10 mouse cellular contexts compared by ENCODE assay signal in the genomic region with DNA sequence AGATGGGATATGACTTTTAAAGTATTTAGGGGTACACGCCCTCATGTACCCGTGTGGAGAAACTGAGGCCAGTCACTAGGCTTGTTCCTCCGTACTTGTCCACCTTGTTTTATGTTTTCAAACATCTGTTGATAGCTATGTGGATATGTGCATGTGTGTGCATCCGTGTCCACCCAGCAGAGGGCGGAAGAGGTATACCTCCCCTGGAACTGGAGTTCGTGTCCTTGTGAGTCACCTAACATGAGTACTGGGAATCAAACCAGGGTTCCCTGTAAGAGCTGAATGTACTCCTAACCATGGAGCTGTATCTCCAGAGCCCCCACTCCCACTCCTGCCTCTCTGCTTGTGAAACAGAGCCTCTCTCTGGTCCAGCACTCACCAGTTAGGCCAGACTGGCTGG.
DNase-seq lines count a peak whose midpoint lies in the region; ATAC-seq and TF ChIP-seq lines count a peak whose summit lies in the region.
"Had no signal": no experiment of that assay in that cellular context is flagged by ENCODE, and none has a peak within 500 bp of the region (broad histone marks: within the 10 kb centered on the region; RNA-seq: fewer than 3 reads in every experiment).

No protein-coding gene starts in this region.

- no peak overlapping the region for H3K27ac ChIP-seq in hindbrain, postnatal 0 days
- H3K27ac ChIP-seq in hindbrain, embryonic 16.5 days (ENCODE audit: low read depth, low read length) = no peak overlapping the region
- no peak overlapping the region for H3K27ac ChIP-seq in liver, embryonic 14.5 days
- no peak overlapping the region for H3K27ac ChIP-seq in midbrain, embryonic 16.5 days (ENCODE audit: low read length)

- no peak for TF ChIP-seq EP300 in liver, embryonic 14.5 days (IDR thresholded peaks at IDR 0.05; ENCODE audit: low read depth)

- TF ChIP-seq CTCF in hindbrain, postnatal 0 days (IDR thresholded peaks at IDR 0.05; ENCODE audit: low read depth) = peak; percentile 45
- TF ChIP-seq CTCF in liver, embryonic 14.5 days (IDR thresholded peaks at IDR 0.05; ENCODE audit: low read depth) = peak; percentile 59

- no peak overlapping the region for H3K9ac ChIP-seq in hindbrain, postnatal 0 days (replicated peaks; ENCODE audit: low read length)
- H3K9ac ChIP-seq in hindbrain, embryonic 16.5 days (ENCODE audit: low read depth, low read length) = no peak overlapping the region
- H3K9ac ChIP-seq in liver, embryonic 14.5 days (replicated peaks) = no peak overlapping the region
- H3K9ac ChIP-seq in midbrain, embryonic 16.5 days (ENCODE audit: low read depth, low read length) = no peak overlapping the region
- H3K9ac ChIP-seq: heart, embryonic 12.5 days had no signal

- no peak for DNase-seq in hindbrain, postnatal 0 days (ENCODE audit: low spot score)
- peak; percentile 37 for DNase-seq in 416B (ENCODE audit: low read depth)
- peak; percentile 23 for DNase-seq in adrenal gland, adult 8-10 months
- no peak for DNase-seq in liver, embryonic 14.5 days (ENCODE audit: low read depth in 3 of 3, low spot score in 3 of 3)
- no peak for DNase-seq in adipocyte (ENCODE audit: low spot score)
- no peak for DNase-seq in spleen, adult 12 weeks (ENCODE audit: low spot score)
- DNase-seq: cerebellum, adult 18-20 months had no signal

- peaks cover 58% of the 10 kb centered on the region for H3K36me3 ChIP-seq in hindbrain, postnatal 0 days (ENCODE audit: insufficient read depth, low read length)
- peaks cover 29% of the 10 kb centered on the region for H3K36me3 ChIP-seq in hindbrain, embryonic 16.5 days (ENCODE audit: control insufficient read depth, insufficient read depth, low read length)
- H3K36me3 ChIP-seq in liver, embryonic 14.5 days (replicated peaks; ENCODE audit: control insufficient read depth, insufficient read depth, low read depth) = no peaks in the 10 kb centered on the region; the same call in 1 of the 2 replicates
- peaks cover 50% of the 10 kb centered on the region for H3K36me3 ChIP-seq in midbrain, embryonic 16.5 days (ENCODE audit: control insufficient read depth, insufficient read depth, low read length)

- H3K4me2 ChIP-seq in hindbrain, postnatal 0 days (ENCODE audit: low read depth, low read length) = no peak overlapping the region
- no peak overlapping the region for H3K4me2 ChIP-seq in hindbrain, embryonic 16.5 days (ENCODE audit: low read length)
- no peak overlapping the region for H3K4me2 ChIP-seq in liver, embryonic 14.5 days (ENCODE audit: low read depth)
- H3K4me2 ChIP-seq in midbrain, embryonic 16.5 days (ENCODE audit: low read length) = no peak overlapping the region
- H3K4me2 ChIP-seq: heart, embryonic 12.5 days had no signal

- no peaks in the 10 kb centered on the region for H3K4me1 ChIP-seq in hindbrain, postnatal 0 days (ENCODE audit: insufficient read depth, low read length)
- H3K4me1 ChIP-seq in hindbrain, embryonic 16.5 days (ENCODE audit: control insufficient read depth, insufficient read depth, low read depth, low read length) = no peaks in the 10 kb centered on the region
- no peaks in the 10 kb centered on the region for H3K4me1 ChIP-seq in liver, embryonic 14.5 days (replicated peaks; ENCODE audit: control insufficient read depth in 2 of 2, insufficient read depth in 2 of 2, low read length in 1 of 2)
- no peaks in the 10 kb centered on the region for H3K4me1 ChIP-seq in midbrain, embryonic 16.5 days (ENCODE audit: control insufficient read depth, insufficient read depth, low read length)
- H3K4me1 ChIP-seq: heart, embryonic 12.5 days had no signal

- no peak overlapping the region for H3K4me3 ChIP-seq in hindbrain, postnatal 0 days (ENCODE audit: low read length)
- no peak overlapping the region for H3K4me3 ChIP-seq in hindbrain, embryonic 16.5 days (ENCODE audit: low read length)
- H3K4me3 ChIP-seq in liver, embryonic 14.5 days (ENCODE audit: insufficient read depth in 1 of 2, low read depth in 2 of 2, low read length in 2 of 2) = no peak overlapping the region
- no peak overlapping the region for H3K4me3 ChIP-seq in midbrain, embryonic 16.5 days (ENCODE audit: low read depth, low read length)
- H3K4me3 ChIP-seq: heart, embryonic 12.5 days had no signal

- 84% methylated on average over 6 of the region's 6 CpGs for WGBS in hindbrain, postnatal 0 days
- 92% methylated on average over 6 of the region's 6 CpGs for WGBS in hindbrain, embryonic 16.5 days
- 73% methylated on average over 6 of the region's 6 CpGs for WGBS in liver, embryonic 14.5 days (ENCODE audit: insufficient replicate concordance)
- WGBS in midbrain, embryonic 16.5 days = 92% methylated on average over 6 of the region's 6 CpGs

- H3K9me3 ChIP-seq in hindbrain, postnatal 0 days (ENCODE audit: low read length) = no peaks in the 10 kb centered on the region
- no peaks in the 10 kb centered on the region for H3K9me3 ChIP-seq in hindbrain, embryonic 16.5 days (ENCODE audit: control insufficient read depth, low read length)
- no peaks in the 10 kb centered on the region for H3K9me3 ChIP-seq in liver, embryonic 14.5 days (ENCODE audit: control insufficient read depth, low read length)
- no peaks in the 10 kb centered on the region for H3K9me3 ChIP-seq in midbrain, embryonic 16.5 days (replicated peaks; ENCODE audit: control insufficient read depth, low read length, poor library complexity, severe bottlenecking)
- H3K9me3 ChIP-seq: heart, embryonic 12.5 days had no signal

- no peaks in the 10 kb centered on the region for H3K27me3 ChIP-seq in hindbrain, postnatal 0 days (ENCODE audit: insufficient read depth, low read length)
- no peaks in the 10 kb centered on the region for H3K27me3 ChIP-seq in hindbrain, embryonic 16.5 days (replicated peaks; ENCODE audit: control insufficient read depth, insufficient read depth, low read length)
- no peaks in the 10 kb centered on the region for H3K27me3 ChIP-seq in liver, embryonic 14.5 days (ENCODE audit: control insufficient read depth, insufficient read depth, low read length)
- no peaks in the 10 kb centered on the region for H3K27me3 ChIP-seq in midbrain, embryonic 16.5 days (ENCODE audit: control insufficient read depth, insufficient read depth, low read depth, low read length)
- H3K27me3 ChIP-seq: heart, embryonic 12.5 days had no signal

- ATAC-seq in hindbrain, postnatal 0 days = no peak
- no peak for ATAC-seq in hindbrain, embryonic 16.5 days
- no peak for ATAC-seq in liver, embryonic 14.5 days (ENCODE audit: insufficient read depth)
- ATAC-seq in midbrain, embryonic 16.5 days = no peak

Comparison
In these comparisons a context has a peak if more than half of its experiments do, and no peak if none do; other contexts are left out.
1. DNase-seq: peak in 416B (single experiment) and adrenal gland, adult 8-10 months (single experiment); none in hindbrain, postnatal 0 days (single experiment), liver, embryonic 14.5 days (0 of 3), adipocyte (single experiment) and spleen, adult 12 weeks (single experiment).